Mouse (Mus musculus) heart, adult 2 months (tissue): ENCODE measurements around the gene Gm38392.

Source experiments
- CTCF ChIP-seq: fragments of 200-600 bp; IDR thresholded peaks from 2 replicates; pipeline ENCODE4 v1.8.1; 2022; ENCODE audit warnings: antibody characterized with exemption, mild to moderate bottlenecking, moderate library complexity
- POLR2A ChIP-seq: fragments of 200-500 bp; IDR thresholded peaks from 2 replicates; pipeline ENCODE4 v1.6.1; 2011; ENCODE audit warnings: mild to moderate bottlenecking, low read depth, low read length, control low read depth; ENCODE audit not compliant: insufficient read depth

GRCm38 (mm10) chr3:88296110-88296560 is 9.1 kb upstream of the Gm38392 start:
- TF ChIP-seq CTCF, result no peak
- TF ChIP-seq POLR2A, result no peak
